Mouse (Mus musculus) gastrocnemius, postnatal 25 days (tissue): ENCODE measurements around the gene Rsrc1. TPM values are rescaled to one million over a fixed set of nuclear protein-coding genes. Genes with fewer than 3 reads are reported as not detected.
A peak's percentile ranks its signal among the peaks of the same experiment; 100 is the strongest.

Experiments used
- DNase-seq: peaks from one replicate; pipeline ENCODE4 v3.0.0; 2022
- total RNA-seq, 2 experiments: library from RNA; stranded (reverse); gene quantifications; 1 replicate in 1 of 2; 2 replicates in 1 of 2; pipeline ENCODE4 v1.2.3; 2021

Gene Rsrc1
- total RNA-seq, 2 experiments from 2014 or later: 11.7 to 14.0 TPM

DNA sequence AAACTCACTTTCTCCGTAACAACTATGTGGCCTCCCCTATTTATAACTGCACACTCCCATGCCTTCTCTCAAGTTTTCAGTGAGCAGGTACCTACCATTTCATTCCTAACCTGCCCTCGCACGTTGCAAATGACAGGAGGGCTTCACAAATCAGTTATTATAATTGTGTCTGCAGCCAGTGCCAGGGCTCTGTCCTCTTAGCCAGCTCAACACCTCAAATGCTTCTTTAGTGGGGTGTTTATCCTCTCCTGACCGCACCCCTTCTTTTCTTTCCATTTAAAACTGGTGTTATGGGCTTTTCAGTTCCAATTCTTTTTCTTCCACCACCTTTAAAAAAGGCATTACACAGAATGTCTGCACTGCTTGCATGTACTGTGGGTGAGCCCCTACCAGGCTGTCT lies 391.0 kb downstream of the Rsrc1 start:
- DNase-seq: no peak

DNA sequence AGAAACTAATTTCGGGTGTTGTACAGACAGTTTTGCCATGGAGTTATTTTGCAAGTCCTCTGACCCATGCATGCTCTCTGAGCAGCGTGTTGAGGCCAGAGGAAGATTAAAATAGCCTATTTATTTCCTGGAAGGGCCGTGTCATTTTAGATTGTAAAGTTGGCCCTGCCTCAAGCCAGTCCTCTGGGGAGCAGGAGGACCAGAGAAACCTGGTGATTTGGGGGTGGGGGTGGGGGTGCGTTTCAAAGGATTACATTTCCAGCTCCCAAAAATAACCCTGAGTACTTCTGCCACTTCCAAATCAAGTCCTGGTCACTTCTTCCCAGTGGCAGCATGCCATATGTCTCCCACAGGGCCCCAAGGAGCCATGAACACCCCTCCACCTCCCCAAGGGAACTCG lies 391.6 kb downstream of the Rsrc1 start:
- DNase-seq: peak; percentile 72

DNA sequence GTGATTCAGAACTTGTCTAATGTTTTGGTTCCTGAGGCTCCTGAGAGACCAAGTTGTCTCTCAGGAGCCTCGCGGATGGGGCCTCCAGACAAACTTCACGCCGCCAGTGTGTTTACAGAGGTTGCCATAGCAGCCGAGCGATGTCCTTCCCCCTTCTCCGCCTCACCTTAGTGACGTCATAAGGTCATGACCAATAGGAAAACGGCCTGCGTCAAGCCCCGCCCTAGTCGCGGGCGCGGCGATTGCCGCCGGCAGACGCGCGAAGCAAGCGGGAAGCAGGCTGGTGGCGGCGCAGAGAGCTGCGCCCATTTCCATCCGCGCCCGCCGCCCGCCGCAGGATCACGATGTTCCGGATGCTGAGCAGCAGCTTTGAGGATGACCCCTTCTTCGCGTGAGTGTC lies 392.7 kb downstream of the Rsrc1 start, which contains the start of gene Mlf1:
Mlf1 (plus strand) TSS at position 226 of the 400 bp plus-strand sequence.
- DNase-seq: peak; percentile 89

DNA sequence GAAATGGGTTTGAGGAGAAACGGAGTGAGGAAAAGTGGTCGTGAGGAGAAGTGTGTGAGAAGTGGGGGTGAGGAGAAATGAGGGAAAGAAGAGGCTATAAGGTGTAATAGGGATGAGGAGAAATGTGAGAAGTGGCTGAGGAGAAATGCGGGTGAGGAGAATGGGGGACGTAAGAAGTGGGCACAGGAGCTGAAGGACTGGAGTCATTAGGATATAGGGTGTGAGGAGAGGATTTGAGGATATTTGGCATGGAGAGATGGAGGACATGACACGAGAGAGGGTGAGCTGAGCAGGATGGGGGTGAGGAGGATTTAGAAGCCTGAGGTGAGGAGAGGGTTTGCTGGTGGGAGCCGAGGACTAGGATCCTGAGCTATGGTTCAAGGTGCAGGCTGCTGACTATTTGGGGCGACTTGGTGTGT lies 393.2 kb downstream of the Rsrc1 start:
- DNase-seq: no peak

DNA sequence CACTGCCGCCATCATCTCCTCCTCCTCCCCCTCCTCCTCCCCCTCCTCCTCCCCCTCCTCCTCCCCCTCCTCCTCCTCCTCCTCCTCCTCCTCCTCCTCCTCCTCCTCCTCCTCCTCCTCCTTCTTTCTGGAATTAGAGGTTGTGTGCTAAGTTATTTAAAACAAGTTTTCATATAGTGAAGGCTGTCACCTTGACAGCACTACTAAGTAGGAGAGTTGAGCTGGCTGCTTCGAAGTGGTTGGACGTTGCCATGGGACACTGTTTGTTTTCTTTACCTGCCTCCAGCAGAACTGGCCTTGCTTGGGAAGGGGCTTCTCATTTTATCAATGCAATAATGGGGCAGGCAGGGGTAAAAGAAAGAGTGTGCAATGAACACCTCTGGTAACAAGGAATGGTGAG lies 393.9 kb downstream of the Rsrc1 start, which contains the start of gene Gm17402:
Gm17402 (minus strand) TSS at position 101 of the 400 bp plus-strand sequence.
- DNase-seq: no peak

DNA sequence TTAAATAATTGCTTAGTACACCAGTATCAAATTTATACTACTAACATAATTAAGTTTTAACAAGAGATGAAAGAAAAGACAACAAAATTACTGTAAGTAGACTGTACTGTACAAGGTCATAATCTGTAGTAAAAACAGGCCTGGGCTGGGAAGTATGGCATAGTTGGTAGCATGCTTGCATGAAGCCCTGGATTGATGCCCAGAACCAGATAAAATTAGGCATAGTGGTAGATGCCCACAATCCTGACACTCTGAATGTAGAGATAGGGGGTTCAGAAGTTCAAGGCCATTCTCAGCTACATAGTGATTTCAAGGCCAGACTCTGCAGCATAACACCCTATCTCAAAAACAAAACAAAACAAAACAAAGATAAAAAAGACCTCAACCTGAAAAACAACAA lies 397.0 kb downstream of the Rsrc1 start:
- DNase-seq: no peak

Other genes with a start within 250 kb of the Rsrc1 start
- gene Shox2, start 381 bp downstream of the Rsrc1 start, total RNA-seq: 1 to 10 TPM; 1.7 to 4.9 TPM